Mouse (Mus musculus) ES-CJ7 (cell line): Measurements from ENCODE around the gene Rabgap1l.
"Not testable (repeated sequence)": the region's sequence is repeated elsewhere in the genome, so short reads cannot be mapped to it uniquely, and the experiment has no call there.

Experiments
- DNase-seq: peaks from one replicate; pipeline ENCODE4 v3.0.0; 2011; ENCODE audit warnings: low read depth, low spot score

Rabgap1l gene

DNA sequence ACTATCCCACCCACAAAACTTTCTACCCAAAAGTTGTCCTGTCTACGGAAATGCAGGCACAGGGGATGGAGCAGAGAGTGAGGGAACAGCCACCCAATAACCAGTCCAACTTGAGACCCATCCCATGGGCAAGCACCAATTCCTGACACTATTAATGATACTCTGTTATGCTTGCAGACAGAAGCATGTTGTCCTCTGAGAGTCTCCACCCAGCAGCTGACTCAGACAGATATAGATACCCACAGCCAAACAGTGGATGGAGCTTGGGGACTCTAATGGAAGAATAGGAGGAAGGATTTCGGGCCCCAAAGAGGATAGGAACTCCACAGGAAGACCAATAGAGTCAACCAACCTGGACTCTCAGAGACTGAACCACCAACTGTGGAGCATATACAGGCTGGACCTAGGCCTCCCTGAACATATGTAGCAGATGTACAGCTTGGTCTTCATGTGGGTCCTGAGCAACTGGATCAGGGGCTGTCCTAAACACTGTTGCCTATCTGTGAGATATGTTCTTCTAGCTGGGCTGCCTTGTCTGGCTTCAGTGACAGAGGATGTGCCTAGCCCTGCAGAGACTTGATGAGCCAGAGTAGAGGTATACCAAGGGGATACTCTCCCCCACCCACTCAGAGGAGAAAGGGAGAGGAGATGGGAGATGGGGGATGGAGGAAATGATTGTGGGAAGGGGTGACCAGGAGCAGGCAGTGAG, 510.7 kb downstream of the Rabgap1l start:
- DNase-seq, result not testable (repeated sequence)

DNA sequence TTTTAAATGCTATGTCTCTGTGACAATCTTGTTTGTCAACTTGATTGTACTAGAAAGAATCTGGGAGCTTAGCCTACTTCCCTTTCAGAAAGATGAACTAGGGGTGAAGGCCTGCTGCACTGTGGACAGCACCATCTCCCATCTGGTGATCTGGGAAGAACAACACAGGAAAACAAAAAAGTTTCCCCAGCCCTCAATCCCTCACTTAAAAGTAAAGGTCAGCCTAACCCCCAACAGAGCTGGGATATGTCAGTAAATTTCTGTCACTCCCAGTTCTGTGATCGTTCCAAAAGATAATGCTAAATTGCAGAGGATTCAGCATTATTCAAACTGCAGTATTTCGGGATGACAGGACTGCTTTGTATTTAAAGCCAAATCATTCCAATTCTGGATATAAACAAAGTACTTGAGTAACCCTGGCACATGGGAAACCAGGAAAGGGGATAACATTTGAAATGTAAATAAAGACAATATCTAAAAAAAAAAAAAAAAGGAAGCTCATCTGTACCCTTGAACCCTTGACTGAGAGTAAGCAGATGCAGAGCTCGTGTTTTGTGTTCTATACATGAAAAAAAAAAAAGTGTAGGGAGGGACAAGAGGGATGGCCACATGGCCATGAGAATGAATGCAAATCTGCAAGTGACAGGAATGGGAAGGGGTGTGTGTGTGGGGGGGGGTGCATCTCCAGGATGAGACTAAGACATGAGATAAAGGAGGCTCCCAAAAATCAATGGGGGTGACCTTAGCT, 511.5 kb downstream of the Rabgap1l start:
- DNase-seq, result no peak

DNA sequence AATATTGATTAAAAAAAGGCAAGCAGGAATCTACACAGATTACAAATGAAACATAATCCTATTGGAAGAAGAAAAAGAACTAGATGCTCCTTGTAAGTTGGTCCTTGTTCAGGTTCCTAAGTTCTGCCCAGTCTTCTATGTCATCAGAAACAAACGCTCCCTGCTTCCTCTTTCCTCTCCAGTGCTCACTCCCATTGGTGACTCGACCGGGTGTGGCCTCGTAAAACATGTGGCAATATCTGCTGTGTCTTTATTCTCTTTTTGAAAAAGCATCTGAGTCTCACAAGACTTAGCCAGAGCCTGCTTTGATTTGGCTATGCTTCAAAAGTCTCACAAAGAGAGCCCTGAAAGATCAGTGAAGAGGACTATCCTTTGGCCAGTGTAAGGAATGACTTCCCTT, 512.4 kb downstream of the Rabgap1l start:
- DNase-seq, result no peak

DNA sequence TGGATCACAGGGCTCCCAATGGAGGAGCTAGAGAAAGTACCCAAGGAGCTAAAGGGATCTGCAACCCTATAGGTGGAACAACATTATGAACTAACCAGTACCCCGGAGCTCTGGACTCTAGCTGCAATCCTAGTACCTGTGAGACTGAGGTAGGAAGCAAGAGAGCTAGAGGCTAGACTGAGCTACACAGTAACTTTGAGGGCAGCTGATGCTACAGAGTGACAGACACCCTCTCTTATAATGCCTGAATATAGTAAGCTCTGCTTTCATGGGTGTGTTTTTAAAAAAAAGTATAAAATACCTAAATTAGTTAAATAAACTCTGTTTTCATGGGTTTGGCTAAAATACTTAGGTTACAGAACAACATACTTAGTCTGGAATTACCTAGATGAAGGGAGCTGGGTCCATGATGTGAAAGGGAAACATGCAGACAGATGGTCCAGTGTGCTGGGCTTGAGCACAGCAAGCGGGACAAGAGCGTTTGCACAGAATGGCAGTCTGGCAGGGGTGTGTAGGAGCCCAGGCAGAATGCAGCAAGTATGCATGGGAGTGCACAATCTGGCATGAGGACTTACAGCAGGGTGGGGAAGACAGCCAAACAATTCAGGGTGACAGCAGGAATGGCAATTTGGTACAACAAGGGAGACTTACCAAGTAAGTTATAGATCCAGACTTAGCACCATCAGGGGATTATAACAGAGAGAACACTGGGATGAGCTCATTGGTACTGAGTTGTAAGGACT, 514.9 kb downstream of the Rabgap1l start:
- DNase-seq, result no peak

DNA sequence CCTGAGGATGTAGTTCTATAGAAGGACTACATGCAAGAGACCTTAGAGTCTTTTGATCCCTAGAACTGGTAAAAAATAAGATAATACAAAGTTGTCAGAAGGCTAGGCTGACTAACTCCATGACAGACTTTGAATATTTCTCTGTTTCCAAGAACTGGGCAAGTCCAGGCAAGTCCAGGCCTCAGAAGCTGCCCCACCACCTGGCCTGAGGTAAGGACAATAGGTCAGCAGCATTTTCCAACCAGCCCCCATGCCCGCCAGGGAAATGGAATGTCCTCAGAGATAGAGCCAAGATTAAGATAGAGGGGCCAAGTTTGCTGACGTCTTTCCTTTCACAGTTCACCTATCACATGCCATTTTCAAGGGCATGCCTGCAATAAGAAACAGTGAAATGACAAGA, 517.8 kb downstream of the Rabgap1l start:
- no peak for DNase-seq

DNA sequence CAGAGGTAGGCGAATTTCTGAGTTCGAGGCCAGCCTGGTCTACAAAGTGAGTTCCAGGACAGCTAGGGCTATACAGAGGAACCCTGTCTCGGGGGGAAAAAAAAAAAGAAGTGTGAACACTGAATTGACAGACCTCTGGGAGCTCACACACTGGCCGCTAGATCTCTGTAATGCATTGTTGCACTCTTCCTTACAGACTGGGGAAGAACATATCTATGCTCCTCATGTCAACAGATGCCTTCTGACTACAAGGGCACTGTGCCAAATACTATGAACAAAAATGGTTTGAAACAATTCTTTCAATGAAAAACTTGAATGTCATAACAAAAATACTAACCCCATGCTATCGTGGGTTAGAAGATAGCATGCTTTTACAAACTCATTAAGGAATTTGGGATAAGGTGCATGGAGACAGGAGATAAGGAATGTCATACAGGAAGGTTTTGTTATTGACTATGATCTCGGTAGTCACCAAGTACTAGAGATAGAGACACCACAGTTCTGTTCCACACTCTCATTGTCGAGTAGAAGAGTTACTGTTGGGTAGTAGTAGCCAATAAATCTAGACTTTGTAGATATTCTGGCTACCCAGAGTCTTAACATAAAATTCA, 519.8 kb downstream of the Rabgap1l start:
- DNase-seq, result no peak

DNA sequence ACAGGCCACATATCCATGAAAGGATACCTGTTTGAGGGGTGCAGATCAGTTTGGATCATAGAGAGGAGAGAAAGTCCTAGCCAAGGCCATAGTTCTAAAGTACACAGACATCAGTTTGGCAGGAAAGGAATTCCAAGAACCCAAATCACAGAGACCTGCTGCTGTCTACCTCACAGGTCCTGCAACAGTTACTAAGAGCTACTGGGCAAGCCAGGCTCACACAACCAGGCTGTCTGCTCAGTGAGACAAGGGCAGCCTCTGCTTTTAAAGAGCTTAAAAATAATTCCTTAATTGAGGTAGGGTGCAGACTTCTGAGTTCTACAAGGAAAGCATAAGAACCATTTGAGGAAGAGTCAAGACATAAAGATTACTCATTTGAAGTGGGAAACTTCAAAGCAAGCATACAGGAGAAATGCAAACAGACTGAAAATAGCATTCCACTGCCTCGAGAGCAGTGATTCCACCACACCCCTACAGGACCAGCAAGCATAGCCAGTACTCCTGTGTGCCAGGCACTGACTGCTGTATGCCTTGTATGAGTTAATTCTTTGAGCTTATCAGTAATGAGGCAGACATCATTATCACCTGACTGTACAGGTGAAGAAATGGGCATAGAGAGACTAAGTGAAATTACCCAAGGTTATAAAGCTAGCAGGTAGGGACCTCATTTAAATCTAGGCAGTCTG, 521.6 kb downstream of the Rabgap1l start:
- DNase-seq, result no peak

DNA sequence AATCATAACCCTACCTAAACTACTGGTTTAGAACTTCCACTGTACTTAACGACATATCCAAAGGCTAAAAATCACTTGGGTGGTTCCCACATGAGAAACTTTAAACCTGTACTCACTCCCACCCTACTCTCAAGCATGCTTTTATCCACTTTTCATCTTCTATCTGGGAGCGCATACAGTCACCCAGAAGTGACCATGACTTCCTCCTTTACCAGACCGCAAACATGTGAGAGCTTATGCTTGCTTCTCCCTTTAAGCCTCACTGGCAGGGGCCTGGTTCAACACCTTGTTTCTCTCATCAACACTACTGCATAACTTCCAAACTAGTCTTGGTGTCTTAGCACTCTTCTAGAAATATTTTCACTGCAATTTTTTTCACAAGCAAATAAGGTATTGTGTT, 524.7 kb downstream of the Rabgap1l start:
- DNase-seq, result no peak

DNA sequence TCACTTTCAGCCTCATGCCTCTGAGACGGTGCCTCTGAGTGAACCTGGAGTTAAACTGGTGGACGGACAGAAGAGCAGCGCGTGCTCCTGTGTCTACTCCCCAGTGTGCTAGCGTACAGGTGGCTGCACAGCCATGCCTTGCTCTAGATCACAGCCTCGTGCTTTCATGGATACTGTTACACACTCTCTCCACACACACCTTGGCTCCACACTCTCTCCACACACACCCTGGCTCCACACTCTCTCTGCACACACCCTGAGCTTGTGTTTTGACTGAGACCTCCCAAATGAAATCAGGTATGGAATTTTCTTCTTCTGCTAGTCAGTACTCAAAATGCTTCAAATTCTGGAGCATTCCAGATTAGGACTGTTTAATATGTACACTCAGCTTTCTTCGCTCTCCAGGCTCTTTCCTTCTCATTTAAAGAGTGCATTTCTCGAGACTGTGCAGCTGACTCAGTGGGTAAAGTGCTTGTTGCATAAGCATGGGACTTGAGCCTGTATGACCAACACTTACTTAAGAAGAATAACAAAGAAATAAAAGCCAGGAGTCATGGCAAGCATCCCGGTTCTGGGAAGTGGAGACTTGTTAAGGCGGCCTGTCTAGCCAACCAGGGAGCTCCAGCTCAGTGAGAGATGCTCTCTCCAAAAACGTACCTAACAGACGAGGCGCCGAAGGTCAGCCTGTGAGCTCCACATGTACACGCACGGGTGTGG, 529.2 kb downstream of the Rabgap1l start:
- no peak for DNase-seq

DNA sequence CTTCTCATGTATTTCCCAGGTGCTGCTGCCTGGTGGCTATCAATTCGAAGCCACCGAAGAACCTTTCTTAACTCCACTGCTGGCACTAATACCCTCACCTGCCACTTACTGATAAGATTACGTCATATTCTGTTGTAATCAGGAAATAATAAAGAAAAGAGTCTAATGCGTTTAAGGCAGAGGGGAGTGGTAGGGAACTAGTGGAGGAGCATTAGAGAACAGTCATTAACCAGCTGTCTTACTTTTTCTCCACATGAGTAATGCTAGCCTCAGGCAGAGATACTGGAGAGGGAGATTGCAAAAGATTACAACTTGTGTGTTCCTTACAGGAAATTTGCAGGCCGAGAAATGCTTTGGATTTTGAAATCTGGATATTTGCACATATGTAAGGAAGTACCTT, 530.0 kb downstream of the Rabgap1l start:
- no peak for DNase-seq

DNA sequence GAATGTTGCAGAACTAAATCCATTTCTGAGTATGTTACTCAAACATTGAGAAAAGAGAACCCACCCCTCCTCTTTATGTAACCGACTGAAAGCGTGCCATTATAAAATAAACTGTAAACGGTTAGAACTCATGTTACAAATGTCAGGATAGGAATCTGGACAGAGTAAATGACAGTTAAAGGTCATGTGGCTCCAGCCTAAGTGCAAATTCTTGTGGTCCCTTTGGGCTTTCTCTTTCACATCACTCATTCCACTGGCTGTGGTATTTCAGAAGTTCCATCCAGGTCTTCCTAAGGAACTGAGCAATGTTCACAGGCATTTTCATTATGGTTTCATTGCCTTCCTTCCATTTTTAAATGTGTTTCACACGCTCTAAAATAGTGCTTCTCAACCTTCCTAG, 530.6 kb downstream of the Rabgap1l start:
- DNase-seq, result no peak

DNA sequence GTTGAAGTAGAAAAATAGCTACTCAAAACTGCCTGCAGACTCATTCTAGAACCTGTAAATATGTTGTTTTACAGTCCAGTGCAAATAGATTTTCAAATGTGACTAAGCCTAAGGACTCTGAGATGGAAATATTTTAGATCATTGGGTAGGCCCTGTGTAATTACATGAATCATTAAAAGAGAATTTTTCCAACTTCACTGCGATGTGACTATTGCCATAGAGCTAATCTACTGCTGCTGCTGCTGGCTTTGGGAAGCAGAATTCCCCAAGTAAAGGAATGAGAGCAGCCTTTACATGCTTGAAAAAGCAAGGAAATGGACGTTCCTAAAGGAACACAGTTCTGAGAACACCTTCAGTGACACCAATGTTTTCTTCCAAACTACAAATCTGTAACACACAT, 531.2 kb downstream of the Rabgap1l start:
- no peak for DNase-seq

DNA sequence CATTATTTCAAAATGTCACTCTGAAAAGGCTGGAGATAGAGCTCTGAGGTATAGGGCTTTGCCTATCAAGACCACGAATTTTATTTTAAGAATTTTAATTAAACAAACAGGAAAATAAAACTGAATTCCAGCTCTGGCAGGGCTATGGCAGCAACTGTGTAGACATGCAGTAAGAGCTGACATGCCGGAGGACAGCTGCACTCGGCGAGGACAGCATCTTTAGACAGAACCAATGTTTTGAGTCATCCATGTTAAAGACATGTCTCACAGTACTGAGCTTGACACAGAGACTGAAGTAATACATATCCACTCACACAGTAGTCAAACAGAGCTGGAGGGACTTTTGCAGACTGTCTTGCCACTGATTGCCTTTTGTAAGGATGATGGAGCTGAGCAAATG, 532.4 kb downstream of the Rabgap1l start:
- DNase-seq, result no peak

DNA sequence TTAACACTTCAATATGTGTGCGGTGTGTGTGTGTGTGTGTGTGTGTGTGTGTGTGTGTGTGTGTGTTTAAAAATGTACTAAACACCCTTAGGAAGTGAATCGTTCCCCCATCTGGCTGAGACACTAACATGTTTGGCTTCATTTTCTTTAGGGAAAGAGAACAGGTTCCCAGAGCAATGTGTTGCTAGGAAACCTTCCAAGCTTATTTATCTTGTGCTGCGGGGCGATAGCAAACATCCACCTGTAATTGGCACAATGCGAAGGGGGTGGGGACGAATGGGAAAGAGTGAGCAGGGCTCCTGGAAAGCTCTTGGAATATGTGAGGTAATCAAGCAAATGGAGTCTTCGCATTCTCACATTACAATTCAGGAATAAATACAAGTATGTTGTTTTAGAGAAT, 533.1 kb downstream of the Rabgap1l start:
- DNase-seq, result no peak

DNA sequence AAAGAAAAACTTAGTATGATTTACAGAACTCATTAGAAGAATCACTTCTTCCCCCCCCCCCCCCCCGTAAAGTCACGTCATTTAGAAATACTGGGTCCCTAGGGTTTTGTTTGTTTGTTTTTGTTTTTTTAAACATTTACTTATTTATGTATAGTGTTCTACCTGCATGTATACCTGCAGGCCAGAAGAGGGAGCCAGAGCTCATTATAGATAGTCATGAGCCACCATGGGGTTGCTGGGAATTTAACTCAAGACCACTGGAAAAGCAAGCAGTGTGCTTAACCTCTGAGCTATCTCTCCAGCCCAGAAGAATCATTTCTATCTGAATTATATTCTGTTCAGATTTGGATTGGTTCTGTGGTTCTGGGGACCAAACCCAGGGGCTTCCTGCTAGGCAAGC, 539.9 kb downstream of the Rabgap1l start:
- DNase-seq, result peak; percentile 71

DNA sequence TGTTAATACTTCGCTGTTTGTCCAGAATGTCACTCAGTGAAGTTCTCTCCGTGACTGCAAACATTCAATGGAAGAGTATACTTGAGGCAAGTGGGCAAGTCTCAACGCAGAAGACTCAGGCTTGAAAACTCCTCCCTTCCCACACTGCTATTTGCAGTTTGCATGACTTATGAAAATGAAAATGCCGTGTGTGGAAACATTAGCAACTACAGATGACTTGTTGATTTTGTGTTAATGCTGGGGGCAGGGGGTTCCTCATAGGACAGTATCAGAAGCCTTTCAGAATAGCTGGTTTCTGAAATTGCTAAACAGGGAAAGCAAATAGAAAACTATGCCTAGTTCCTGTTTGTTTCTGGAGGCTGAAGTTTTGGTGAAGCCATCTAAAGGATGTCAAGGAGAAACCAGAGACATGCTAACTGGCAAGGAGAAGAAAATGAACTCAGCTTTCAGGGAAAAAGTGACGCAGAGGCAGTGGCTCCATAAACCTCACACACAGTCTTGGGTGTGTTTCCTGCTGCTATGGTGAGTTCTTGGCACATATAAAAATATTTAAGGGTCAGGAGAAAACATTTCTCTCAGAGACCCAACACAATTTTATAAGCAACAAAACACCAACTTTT, 541.5 kb downstream of the Rabgap1l start:
- DNase-seq, result no peak

DNA sequence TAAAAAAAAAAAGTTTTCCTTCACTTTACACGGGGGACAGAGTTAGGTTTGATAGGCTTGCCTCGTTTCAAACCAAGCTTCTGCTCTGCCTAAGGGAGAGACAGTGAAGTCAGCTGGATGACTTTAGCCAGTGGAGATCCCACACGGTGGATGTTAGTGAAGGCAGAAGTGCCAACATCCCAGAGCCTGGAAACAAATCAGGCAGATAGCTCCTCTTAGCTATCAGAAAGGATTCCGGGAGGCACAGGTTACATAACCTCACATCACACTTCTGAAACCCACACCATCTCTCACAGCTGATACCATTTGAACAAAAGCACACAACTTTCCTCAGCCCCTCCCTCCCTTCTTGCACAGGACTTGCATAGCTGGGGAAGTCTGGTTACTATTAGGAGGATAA, 542.2 kb downstream of the Rabgap1l start:
- DNase-seq, result no peak

DNA sequence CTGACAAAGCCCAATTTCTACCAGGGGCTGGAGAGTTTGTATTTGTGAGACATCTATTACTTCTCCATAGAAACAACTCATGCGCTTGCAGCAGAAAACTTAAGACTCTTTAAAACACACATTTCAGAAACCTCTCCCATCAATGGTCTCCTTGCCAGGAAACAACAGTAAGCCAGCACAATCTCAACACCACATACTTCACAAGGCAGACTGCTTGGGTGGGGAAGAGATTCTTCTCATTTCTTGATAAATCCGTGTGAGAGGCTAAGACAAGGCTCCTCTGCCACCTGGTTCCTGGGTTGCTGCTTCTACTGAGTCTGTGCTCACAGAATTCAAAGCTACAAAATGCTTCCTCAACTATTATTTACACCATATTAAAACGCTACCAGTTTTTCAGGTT, 543.2 kb downstream of the Rabgap1l start:
- DNase-seq, result no peak

DNA sequence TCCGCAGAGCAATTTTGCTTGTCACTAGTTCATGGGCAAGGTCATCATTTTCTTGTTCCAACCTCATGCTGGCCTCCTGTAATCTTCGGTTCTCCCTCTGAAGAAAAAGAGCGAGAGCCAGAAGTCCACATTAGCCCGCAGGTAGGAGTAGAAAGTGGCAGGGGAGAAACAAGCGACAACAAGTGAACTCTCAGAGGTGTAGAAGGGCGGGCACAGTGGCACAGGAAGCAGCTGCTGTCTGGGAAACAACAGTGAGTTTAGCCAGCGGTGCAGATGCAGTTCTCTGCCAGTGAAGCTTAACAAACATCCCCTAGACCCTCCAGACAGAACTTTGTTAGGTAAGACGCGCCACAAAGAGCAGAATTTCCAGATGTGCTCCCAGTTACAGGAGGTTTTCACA, 545.5 kb downstream of the Rabgap1l start:
- DNase-seq, result no peak

DNA sequence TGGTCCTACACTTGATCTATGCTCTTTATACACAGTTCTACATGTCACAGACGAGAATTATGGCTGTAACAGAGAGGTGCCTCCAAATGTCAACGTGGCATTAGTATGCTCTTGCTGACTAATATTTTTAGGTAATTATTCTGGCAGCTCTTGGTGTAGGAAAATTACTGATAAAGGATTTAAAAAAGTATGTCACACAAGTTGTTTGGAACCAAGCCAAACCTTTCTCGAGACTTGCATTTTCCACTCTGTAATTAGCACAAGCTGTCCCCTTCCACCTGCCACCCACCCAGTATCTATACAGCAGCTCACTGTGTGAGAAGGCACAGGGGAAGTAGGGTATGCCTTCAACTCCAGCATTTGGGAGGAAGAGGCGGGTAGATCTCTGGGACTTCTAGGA, 546.2 kb downstream of the Rabgap1l start:
- DNase-seq, result no peak

DNA sequence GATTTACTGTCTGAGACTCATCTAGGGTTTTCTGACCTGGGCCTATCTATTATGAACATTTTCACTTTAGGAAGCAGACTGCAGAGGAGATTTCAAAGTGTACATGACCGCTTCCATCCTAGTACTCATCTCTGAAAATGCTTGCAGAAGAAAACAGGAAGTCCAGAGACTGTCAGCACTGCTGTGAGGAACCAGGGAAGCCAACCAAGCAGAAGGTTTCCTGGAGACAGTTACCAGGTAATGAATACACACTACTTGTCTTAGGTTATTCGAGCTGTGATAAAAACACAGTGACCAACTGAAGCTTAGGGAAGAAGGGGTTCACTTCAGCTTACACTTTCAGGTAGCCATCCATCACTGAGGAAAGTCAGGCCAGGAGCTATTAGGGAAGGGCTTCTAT, 547.1 kb downstream of the Rabgap1l start:
- no peak for DNase-seq
